Mouse (Mus musculus): ENCODE results near the gene Mrpl55. TPM values are rescaled to one million over a fixed set of nuclear protein-coding genes. Genes with fewer than 3 reads are reported as not detected.
A peak's percentile ranks its signal among the peaks of the same experiment; 100 is the strongest.
"Not testable (repeated sequence)": the region's sequence is repeated elsewhere in the genome, so short reads cannot be mapped to it uniquely, and the experiment has no call there.

Mrpl55 gene
- polyA plus RNA-seq, 1 experiment from 2014 or later = 91.1 TPM

DNA sequence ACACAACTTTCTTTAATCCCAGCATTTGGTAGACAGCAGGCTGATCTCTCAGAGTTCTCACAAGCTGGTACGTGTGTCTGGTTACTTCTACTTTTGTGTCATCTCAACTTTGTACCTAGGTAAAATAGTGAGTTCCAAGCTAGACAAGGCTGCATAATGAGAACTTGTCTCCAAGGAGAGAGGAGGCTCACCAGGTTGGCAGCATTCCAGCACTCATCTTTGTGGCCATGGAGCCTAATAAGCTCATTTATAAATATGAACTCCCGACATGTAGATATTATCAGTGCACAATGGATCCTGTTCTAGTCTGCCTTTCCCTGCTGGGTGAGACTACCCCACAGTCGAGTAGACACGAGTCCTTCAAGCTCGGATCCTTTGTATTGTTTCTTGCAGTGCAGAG, 7.3 kb downstream of the Mrpl55 start:
- no peak overlapping the region for H3K27ac ChIP-seq (ENCODE audit: low read length)
- H3K4me2 ChIP-seq (ENCODE audit: low read length) = peak overlapping the region; percentile 88
- H3K9me3 ChIP-seq (replicated peaks; ENCODE audit: control insufficient read depth, low read length, poor library complexity, severe bottlenecking) = no peaks in the 10 kb centered on the region
- H3K4me3 ChIP-seq (ENCODE audit: low read depth, low read length) = no peak overlapping the region
- ATAC-seq = no peak
- 57% methylated on average over 5 of the region's 5 CpGs for WGBS
- H3K27me3 ChIP-seq (ENCODE audit: control insufficient read depth, insufficient read depth, low read depth, low read length) = no peaks in the 10 kb centered on the region
- H3K36me3 ChIP-seq (ENCODE audit: control insufficient read depth, insufficient read depth, low read length) = peaks cover 16% of the 10 kb centered on the region
- peaks cover 14% of the 10 kb centered on the region for H3K4me1 ChIP-seq (ENCODE audit: control insufficient read depth, insufficient read depth, low read length)
- H3K9ac ChIP-seq (ENCODE audit: low read depth, low read length) = no peak overlapping the region

DNA sequence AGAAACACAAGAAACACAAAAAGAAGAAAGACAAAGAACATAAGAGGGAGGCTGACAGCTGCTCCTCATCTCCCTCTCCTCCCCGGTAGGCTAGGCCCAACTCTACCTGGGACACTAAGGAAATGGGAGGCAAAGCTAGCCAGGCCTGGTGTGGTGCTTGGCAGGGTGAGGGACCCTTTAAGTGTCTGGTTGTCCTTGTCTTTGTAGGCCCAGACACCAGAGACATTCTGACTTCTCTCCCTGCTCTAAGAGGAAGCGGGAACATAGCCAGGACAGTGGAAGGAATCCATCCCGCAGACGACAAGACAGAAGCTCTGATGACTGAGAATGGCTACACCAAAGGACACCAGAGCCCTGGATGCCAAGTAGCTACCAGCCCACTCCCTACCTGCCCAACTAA, 7.7 kb downstream of the Mrpl55 start:
- no peak for ATAC-seq
- WGBS = 88% methylated on average over 4 of the region's 4 CpGs
- no peak overlapping the region for H3K9ac ChIP-seq (ENCODE audit: low read depth, low read length)
- H3K36me3 ChIP-seq (ENCODE audit: control insufficient read depth, insufficient read depth, low read length) = peaks cover 14% of the 10 kb centered on the region; the same call in 1 of the 2 replicates
- H3K27ac ChIP-seq (ENCODE audit: low read length) = no peak overlapping the region
- H3K4me3 ChIP-seq (ENCODE audit: low read depth, low read length) = no peak overlapping the region
- no peaks in the 10 kb centered on the region for H3K9me3 ChIP-seq (replicated peaks; ENCODE audit: control insufficient read depth, low read length, poor library complexity, severe bottlenecking)
- H3K27me3 ChIP-seq (ENCODE audit: control insufficient read depth, insufficient read depth, low read depth, low read length) = no peaks in the 10 kb centered on the region
- peaks cover 14% of the 10 kb centered on the region for H3K4me1 ChIP-seq (ENCODE audit: control insufficient read depth, insufficient read depth, low read length)
- no peak overlapping the region for H3K4me2 ChIP-seq (ENCODE audit: low read length)

- H3K27me3 ChIP-seq (ENCODE audit: control insufficient read depth, insufficient read depth, low read depth, low read length); ATAC-seq; H3K27ac ChIP-seq (ENCODE audit: low read length); H3K4me3 ChIP-seq (ENCODE audit: low read depth, low read length); H3K9ac ChIP-seq (ENCODE audit: low read depth, low read length); H3K9me3 ChIP-seq (replicated peaks; ENCODE audit: control insufficient read depth, low read length, poor library complexity, severe bottlenecking); H3K4me2 ChIP-seq (ENCODE audit: low read length): not testable (repeated sequence)
- WGBS = 94% methylated on average over 9 of the region's 9 CpGs
- Histone ChIP-seq H3K36me3 (ENCODE audit: control insufficient read depth, insufficient read depth, low read length) (peaks cover 12% of the 10 kb centered on the region; the same call in 1 of the 2 replicates), H3K4me1 (ENCODE audit: control insufficient read depth, insufficient read depth, low read length) (peaks cover 14% of the 10 kb centered on the region)
Observed at GRCm38 (mm10) chr11:59211561-59211960, 9.3 kb downstream of the Mrpl55 start.

GRCm38 (mm10) chr11:59212320-59212719, 10.0 kb downstream of the Mrpl55 start:
- H3K4me2 ChIP-seq (ENCODE audit: low read length); H3K9me3 ChIP-seq (replicated peaks; ENCODE audit: control insufficient read depth, low read length, poor library complexity, severe bottlenecking); H3K27ac ChIP-seq (ENCODE audit: low read length); H3K27me3 ChIP-seq (ENCODE audit: control insufficient read depth, insufficient read depth, low read depth, low read length); H3K4me3 ChIP-seq (ENCODE audit: low read depth, low read length); H3K9ac ChIP-seq (ENCODE audit: low read depth, low read length); ATAC-seq: not testable (repeated sequence)
- 85% methylated on average over 12 of the region's 12 CpGs for WGBS
- Histone ChIP-seq H3K36me3 (ENCODE audit: control insufficient read depth, insufficient read depth, low read length) (peaks cover 12% of the 10 kb centered on the region; the same call in 1 of the 2 replicates), H3K4me1 (ENCODE audit: control insufficient read depth, insufficient read depth, low read length) (peaks cover 14% of the 10 kb centered on the region)

DNA sequence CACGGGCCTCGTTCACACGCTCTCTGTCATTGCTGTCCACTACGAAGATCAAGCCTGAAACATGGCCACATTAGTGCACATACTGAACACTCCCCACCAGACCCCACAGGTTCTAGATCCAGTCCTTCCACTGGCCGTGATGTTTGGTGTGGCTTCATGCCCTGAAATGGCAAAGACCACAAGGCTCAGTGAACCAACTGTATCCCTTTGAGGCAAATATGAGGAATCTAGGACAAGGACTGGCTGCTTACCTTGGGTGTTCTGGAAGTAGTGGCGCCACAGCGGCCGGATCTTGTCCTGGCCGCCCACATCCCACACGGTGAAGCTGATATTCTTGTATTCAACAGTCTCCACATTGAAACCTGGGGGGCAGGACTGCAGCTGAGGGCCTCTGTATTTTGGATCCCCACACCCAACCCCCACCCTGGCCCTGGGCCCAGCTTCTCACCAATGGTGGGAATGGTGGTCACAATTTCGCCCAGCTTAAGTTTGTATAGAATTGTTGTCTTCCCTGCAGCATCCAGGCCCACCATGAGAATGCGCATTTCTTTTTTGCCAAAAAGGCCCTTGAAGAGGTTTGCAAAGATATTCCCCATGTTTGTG, 10.7 kb downstream of the Mrpl55 start:
- no peak overlapping the region for H3K4me2 ChIP-seq (ENCODE audit: low read length)
- no peak overlapping the region for H3K4me3 ChIP-seq (ENCODE audit: low read depth, low read length)
- H3K9ac ChIP-seq (ENCODE audit: low read depth, low read length) = no peak overlapping the region
- H3K9me3 ChIP-seq (replicated peaks; ENCODE audit: control insufficient read depth, low read length, poor library complexity, severe bottlenecking) = no peaks in the 10 kb centered on the region
- no peaks in the 10 kb centered on the region for H3K27me3 ChIP-seq (ENCODE audit: control insufficient read depth, insufficient read depth, low read depth, low read length)
- no peak for ATAC-seq
- peaks cover 12% of the 10 kb centered on the region; the same call in 1 of the 2 replicates for H3K36me3 ChIP-seq (ENCODE audit: control insufficient read depth, insufficient read depth, low read length)
- no peak overlapping the region for H3K27ac ChIP-seq (ENCODE audit: low read length)
- H3K4me1 ChIP-seq (ENCODE audit: control insufficient read depth, insufficient read depth, low read length) = peaks cover 8% of the 10 kb centered on the region
- 93% methylated on average over 12 of the region's 12 CpGs for WGBS

DNA sequence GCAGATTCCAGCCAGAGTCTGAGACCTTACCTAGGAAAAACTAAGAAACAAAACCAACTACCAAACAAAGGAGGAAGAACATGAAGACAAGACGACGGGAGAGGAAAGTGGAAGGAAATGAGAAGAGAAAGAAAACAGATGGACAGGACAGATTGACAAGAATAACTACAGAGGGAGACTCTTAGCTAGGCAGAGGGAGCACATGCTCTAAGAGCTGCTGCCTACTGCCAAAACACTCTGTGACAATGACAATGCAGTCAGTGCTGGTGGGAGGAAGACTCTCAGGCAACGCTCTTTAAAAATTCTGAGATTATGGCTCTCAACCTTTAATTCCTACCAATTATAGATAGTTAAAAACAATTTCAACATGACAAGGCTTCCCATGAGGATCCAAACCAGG, 14.7 kb downstream of the Mrpl55 start:
- Histone ChIP-seq H3K9ac (ENCODE audit: low read depth, low read length) (no peak overlapping the region), H3K36me3 (ENCODE audit: control insufficient read depth, insufficient read depth, low read length) (peaks cover 5% of the 10 kb centered on the region; the same call in 1 of the 2 replicates), H3K9me3 (replicated peaks; ENCODE audit: control insufficient read depth, low read length, poor library complexity, severe bottlenecking) (no peaks in the 10 kb centered on the region), H3K4me3 (ENCODE audit: low read depth, low read length) (no peak overlapping the region), H3K4me1 (ENCODE audit: control insufficient read depth, insufficient read depth, low read length) (peaks cover 6% of the 10 kb centered on the region; the same call in 1 of the 2 replicates), H3K27ac (ENCODE audit: low read length) (no peak overlapping the region), H3K27me3 (ENCODE audit: control insufficient read depth, insufficient read depth, low read depth, low read length) (no peaks in the 10 kb centered on the region), H3K4me2 (ENCODE audit: low read length) (no peak overlapping the region)
- WGBS = 92% methylated on average over 3 of the region's 3 CpGs
- no peak for ATAC-seq

GRCm38 (mm10) chr11:59218389-59218998, 16.2 kb downstream of the Mrpl55 start:
- H3K4me1 ChIP-seq (ENCODE audit: control insufficient read depth, insufficient read depth, low read length) = peaks cover 8% of the 10 kb centered on the region; the same call in 1 of the 2 replicates
- no peak overlapping the region for H3K4me2 ChIP-seq (ENCODE audit: low read length)
- H3K27ac ChIP-seq (ENCODE audit: low read length) = no peak overlapping the region
- peaks cover 4% of the 10 kb centered on the region; the same call in 1 of the 2 replicates for H3K36me3 ChIP-seq (ENCODE audit: control insufficient read depth, insufficient read depth, low read length)
- WGBS = 92% methylated on average over 4 of the region's 4 CpGs
- H3K9me3 ChIP-seq (replicated peaks; ENCODE audit: control insufficient read depth, low read length, poor library complexity, severe bottlenecking) = no peaks in the 10 kb centered on the region
- ATAC-seq = no peak
- H3K27me3 ChIP-seq (ENCODE audit: control insufficient read depth, insufficient read depth, low read depth, low read length) = no peaks in the 10 kb centered on the region
- H3K4me3 ChIP-seq (ENCODE audit: low read depth, low read length) = no peak overlapping the region
- no peak overlapping the region for H3K9ac ChIP-seq (ENCODE audit: low read depth, low read length)

- Histone ChIP-seq H3K9me3 (replicated peaks; ENCODE audit: control insufficient read depth, low read length, poor library complexity, severe bottlenecking) (no peaks in the 10 kb centered on the region), H3K27ac (ENCODE audit: low read length) (no peak overlapping the region), H3K4me3 (ENCODE audit: low read depth, low read length) (no peak overlapping the region), H3K9ac (ENCODE audit: low read depth, low read length) (no peak overlapping the region), H3K4me1 (ENCODE audit: control insufficient read depth, insufficient read depth, low read length) (peaks cover 8% of the 10 kb centered on the region; the same call in 1 of the 2 replicates), H3K4me2 (ENCODE audit: low read length) (no peak overlapping the region), H3K27me3 (ENCODE audit: control insufficient read depth, insufficient read depth, low read depth, low read length) (no peaks in the 10 kb centered on the region), H3K36me3 (ENCODE audit: control insufficient read depth, insufficient read depth, low read length) (peaks cover 3% of the 10 kb centered on the region; the same call in 1 of the 2 replicates)
- ATAC-seq = no peak
Observed at GRCm38 (mm10) chr11:59219064-59219463, 16.8 kb downstream of the Mrpl55 start.

- Histone ChIP-seq H3K27me3 (ENCODE audit: control insufficient read depth, insufficient read depth, low read depth, low read length) (no peaks in the 10 kb centered on the region), H3K9ac (ENCODE audit: low read depth, low read length) (no peak overlapping the region), H3K27ac (ENCODE audit: low read length) (no peak overlapping the region), H3K4me1 (ENCODE audit: control insufficient read depth, insufficient read depth, low read length) (peaks cover 30% of the 10 kb centered on the region), H3K4me2 (ENCODE audit: low read length) (no peak overlapping the region), H3K36me3 (ENCODE audit: control insufficient read depth, insufficient read depth, low read length) (peaks cover 3% of the 10 kb centered on the region; the same call in 1 of the 2 replicates), H3K4me3 (ENCODE audit: low read depth, low read length) (no peak overlapping the region), H3K9me3 (replicated peaks; ENCODE audit: control insufficient read depth, low read length, poor library complexity, severe bottlenecking) (no peaks in the 10 kb centered on the region)
- ATAC-seq = no peak
Observed at GRCm38 (mm10) chr11:59221604-59222003, 19.3 kb downstream of the Mrpl55 start.
